In the genomic region with DNA sequence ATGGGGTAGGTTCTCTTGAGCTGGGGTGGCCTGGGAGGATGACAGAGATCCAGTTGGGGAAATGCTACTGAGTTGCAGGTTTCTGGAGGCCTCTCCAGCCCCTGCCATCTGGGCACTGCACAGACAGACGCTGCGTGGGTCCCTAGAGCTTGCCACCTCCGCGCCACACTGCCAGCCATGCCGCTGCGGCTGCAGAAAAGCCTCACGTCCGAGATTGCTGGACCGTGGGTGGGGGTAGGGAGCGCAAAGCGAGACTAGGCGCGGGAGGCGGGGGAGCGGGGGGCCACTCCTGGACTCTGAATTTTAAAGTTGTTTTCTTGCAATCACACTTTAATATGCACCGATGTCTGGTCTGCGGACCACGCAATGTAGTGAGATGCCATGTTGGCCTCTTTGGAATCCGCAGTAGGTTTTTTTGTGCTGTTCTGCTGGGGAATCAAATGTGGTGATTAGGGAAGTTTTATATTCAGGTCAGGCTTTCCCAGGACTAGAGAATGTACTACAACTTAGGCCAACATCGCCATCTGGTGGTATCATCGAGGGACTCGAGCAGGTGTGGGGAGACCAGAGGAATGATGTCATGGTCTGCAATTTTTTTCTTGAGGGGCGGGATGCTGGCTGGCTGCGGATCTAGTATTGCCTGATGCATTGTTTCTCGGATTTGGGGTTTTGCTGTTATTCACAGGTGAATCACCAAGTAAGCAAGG, we compare ENCODE assay signal across 8 mouse cellular contexts. TPM values are rescaled to one million over a fixed set of nuclear protein-coding genes. Genes with fewer than 3 reads are reported as not detected.
DNase-seq lines count a peak whose midpoint lies in the region; ATAC-seq and TF ChIP-seq lines count a peak whose summit lies in the region.

No protein-coding gene starts in this region.

- H3K27me3 ChIP-seq in hindbrain, postnatal 0 days (ENCODE audit: insufficient read depth, low read length) = no peaks in the 10 kb centered on the region

- peak; percentile 94 for TF ChIP-seq CTCF in hindbrain, postnatal 0 days (IDR thresholded peaks at IDR 0.05; ENCODE audit: low read depth)

- no peaks in the 10 kb centered on the region for H3K36me3 ChIP-seq in hindbrain, postnatal 0 days (ENCODE audit: insufficient read depth, low read length)

- peak overlapping the region; percentile 80 for H3K27ac ChIP-seq in hindbrain, postnatal 0 days

- peak; percentile 97 for ATAC-seq in hindbrain, postnatal 0 days

- peak; percentile 70 for DNase-seq in T-cell, adult 2 months (ENCODE audit: low spot score)
- DNase-seq in cerebellum, postnatal 36 days = peak; percentile 90 to 95
- DNase-seq in gastrocnemius, adult 8-10 months (ENCODE audit: low spot score in 2 of 2) = peak; percentile 77 to 80
- DNase-seq in hindbrain, postnatal 0 days (ENCODE audit: low spot score) = peak; percentile 98
- peak; percentile 95 to 97 for DNase-seq in left cerebral cortex, adult 18-20 months (ENCODE audit: low spot score in 2 of 2)
- peak; percentile 85 to 93 for DNase-seq in lung, postnatal 4 days
- peak; percentile 95 for DNase-seq in retina, postnatal 1 day
- peak; percentile 92 for DNase-seq in thymus, postnatal 4 days

- under 1% methylated on average over 25 of the region's 25 CpGs for WGBS in hindbrain, postnatal 0 days

- peak overlapping the region; percentile 26 for H3K4me3 ChIP-seq in hindbrain, postnatal 0 days (ENCODE audit: low read length)

- peak overlapping the region; percentile 56 for H3K4me2 ChIP-seq in hindbrain, postnatal 0 days (ENCODE audit: low read depth, low read length)

- H3K9me3 ChIP-seq in hindbrain, postnatal 0 days (ENCODE audit: low read length) = no peaks in the 10 kb centered on the region

- H3K4me1 ChIP-seq in hindbrain, postnatal 0 days (ENCODE audit: insufficient read depth, low read length) = peaks cover 7% of the 10 kb centered on the region; the same call in 1 of the 2 replicates

- peak overlapping the region; percentile 58 for H3K9ac ChIP-seq in hindbrain, postnatal 0 days (replicated peaks; ENCODE audit: low read length)

RNA-seq across cellular contexts. Expression of a gene that starts 32.6 kb away (rescaled TPM):
- under 1 TPM in 2 of 4 experiments, not detected in 2; 0.19 to 0.54 TPM for total RNA-seq in gastrocnemius, adult 8-10 months (2022)
- total RNA-seq in hindbrain, postnatal 0 days (2014; rRNA removed) = 8.9 and 9.3 TPM in 2 replicates
- 12.1 and 13.2 TPM in 2 replicates for polyA plus RNA-seq in hindbrain, postnatal 0 days (2015; fragmentation: Nextera tagmentation; extraction: Ambion mirVana)
- 1 to 10 TPM; 7.3 to 8.8 TPM for total RNA-seq in left cerebral cortex, adult 18-20 months (2021)

Comparison
In these comparisons a context has a peak if more than half of its experiments do, and no peak if none do; other contexts are left out.
1. Peak in every context shown above with its lines: DNase-seq, ATAC-seq, H3K4me3 ChIP-seq and H3K27ac ChIP-seq.